Mouse (Mus musculus): ENCODE measurements around the gene Zfp580.
"Not testable (repeated sequence)": the region's sequence is repeated elsewhere in the genome, so short reads cannot be mapped to it uniquely, and the experiment has no call there.

The Zfp580 gene

DNA sequence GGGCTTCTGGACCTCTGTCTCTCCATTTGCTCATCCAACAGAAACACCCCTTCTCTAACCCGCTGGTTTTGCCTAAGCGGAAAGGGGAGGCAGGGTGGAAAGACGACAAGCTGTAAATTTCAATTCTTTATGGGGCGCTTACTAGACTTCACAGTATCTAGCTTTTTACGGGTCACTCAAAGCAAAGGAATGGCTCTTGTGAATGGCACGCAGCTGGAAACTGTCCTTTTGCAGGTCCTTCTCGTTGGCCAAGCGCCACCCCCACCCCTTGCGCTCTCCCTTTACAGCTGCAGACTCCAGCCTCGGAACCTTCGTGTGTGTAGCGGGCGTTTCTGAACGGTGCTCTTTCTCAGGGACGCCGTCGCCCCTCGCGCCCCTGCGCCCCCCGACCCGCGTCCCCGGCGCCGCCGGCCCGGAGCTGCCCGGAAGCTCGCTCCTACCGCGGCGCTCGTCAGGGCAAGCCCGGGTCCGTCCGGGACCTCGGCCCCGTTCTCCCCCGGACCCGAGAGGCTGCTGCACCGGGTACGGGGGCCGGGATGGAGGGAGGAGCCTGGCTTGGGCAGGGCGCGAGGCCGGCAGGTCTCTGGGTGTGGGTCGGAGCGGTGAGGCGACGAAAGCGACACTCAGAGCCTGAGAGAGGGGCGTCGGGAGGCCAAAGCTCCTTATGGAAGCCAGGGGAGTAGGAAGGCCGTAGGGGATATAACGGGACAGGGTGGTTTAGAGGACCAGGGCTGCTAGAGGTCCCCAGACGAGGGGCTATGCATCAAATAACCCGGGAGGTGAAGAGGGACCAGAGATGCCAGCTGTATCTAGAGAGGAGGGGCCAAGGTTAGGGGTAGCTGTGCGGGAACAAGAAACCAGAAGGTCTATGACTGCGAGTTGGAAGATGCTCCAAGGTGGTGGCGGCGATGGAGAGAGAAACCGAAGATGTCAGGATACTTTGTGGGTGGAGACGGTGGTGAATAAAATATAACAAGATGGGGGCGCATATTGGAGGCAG is at the start of gene Zfp580:
Gene Zfp580 (plus strand): TSS at position 346 of the 1,000 bp plus-strand sequence.
- peak; percentile 75 to 86 for DNase-seq

DNA sequence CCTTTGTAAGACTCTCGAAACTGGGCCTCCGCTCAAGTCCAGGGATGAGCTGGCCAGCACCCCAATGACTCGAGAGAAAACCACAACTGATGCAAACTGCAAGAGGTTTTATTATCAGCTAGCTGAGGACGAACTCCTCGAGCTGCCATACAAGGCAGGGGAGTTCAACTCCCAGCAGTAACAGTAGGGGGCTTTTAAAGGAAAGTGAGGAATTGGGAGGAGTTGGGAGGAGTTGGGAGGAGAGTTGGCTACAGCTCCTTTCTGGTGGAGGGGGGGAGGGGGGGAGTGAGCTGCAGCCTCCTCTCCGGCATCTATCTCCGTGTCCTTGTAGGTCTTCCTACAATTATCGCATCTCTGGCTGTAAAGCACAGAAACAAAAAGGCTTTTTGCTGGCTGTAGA is 48.5 kb upstream of the Zfp580 start:
- DNase-seq: not testable (repeated sequence)

DNA sequence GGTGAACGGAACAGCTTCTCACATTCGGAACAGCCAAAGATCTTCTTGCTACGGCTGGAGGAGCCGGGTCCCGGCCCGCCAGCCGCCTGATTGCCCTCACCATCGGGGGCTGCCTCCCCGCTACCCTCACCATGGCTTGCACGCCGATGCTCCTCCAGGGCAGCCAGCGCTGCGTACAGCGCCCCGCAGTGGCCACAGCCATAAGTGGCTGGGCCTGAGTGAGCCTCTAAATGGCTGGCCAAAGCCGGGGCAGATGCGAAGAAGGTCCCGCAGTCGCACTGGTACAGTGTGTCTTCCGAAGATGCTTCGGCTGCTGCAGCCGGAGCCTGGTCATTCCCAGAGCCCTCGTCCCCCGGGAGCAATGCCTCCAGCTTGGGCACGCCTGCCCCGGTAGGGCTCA is 43.1 kb upstream of the Zfp580 start:
- no peak for DNase-seq

- DNase-seq: no peak
These were observed 38.4 kb upstream of the Zfp580 start for GRCm38 (mm10) chr7:5012681-5013513.

GRCm38 (mm10) chr7:5014251-5015117 is 36.9 kb upstream of the Zfp580 start, which contains the start of the genes Zfp524 and Fiz1:
Zfp524 (plus strand) TSS chr7:5014415.
Fiz1 (minus strand) TSS chr7:5014697.
- DNase-seq: peak; percentile 97 to 98

GRCm38 (mm10) chr7:5015118-5016001 is 36.0 kb upstream of the Zfp580 start, which contains the start of gene Gm44973:
Gm44973 (plus strand) TSS chr7:5015496.
- DNase-seq: peak; percentile 96 to 98

GRCm38 (mm10) chr7:5016057-5016456 is 35.3 kb upstream of the Zfp580 start:
- DNase-seq: no peak

- DNase-seq: no peak
These were observed 34.4 kb upstream of the Zfp580 start for GRCm38 (mm10) chr7:5016920-5017319.

- DNase-seq: peak in 1 of 2 experiments; percentile 40
These were observed 34.0 kb upstream of the Zfp580 start for GRCm38 (mm10) chr7:5017352-5017751.

DNA sequence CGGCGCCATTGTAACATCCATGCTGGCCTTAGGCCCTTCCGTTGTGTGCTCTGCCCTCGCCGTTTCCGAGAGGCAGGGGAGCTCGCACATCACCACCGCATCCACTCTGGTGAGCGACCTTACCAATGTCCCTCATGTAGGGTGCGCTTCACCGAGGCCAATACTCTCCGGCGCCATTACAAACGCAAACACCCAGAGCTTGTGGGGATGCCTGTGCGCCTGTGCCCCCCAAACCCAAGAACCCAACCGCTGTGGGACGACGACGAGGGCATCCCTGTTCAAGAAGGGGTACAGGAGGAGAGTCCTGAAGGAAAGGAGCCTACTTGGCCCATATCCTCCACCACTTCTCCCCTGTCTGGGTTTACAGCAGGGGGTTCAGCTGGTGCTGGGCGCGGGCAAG is 33.4 kb upstream of the Zfp580 start:
- DNase-seq: no peak

DNA sequence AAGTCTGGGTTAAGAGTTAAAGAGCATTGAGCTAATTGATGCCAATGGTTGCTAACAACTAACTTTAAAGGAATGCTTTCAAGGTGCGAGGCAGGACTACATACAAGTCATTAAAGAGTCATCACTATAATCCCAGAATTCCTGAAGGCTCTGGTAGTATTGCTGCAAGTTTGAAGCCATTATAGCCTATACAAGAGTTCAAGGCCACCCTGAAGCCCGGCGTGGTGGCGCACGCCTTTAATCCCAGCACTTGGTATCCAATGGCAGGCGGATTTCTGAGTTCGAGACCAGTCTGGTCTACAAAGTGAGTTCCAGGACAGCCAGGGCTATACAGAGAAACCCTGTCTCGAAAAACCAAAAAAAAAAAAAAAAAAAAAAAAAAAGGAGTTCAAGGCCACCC is 31.8 kb upstream of the Zfp580 start:
- not testable (repeated sequence) for DNase-seq

- DNase-seq: peak; percentile 99 to 100
These were observed 31.2 kb upstream of the Zfp580 start, which contains the start of the genes Zfp865 and Ccdc106 for GRCm38 (mm10) chr7:5020000-5020681. Zfp865 (plus strand) TSS chr7:5020376. Ccdc106 (plus strand) TSS chr7:5020553.

GRCm38 (mm10) chr7:5020685-5021084 is 30.7 kb upstream of the Zfp580 start:
- DNase-seq: no peak

DNA sequence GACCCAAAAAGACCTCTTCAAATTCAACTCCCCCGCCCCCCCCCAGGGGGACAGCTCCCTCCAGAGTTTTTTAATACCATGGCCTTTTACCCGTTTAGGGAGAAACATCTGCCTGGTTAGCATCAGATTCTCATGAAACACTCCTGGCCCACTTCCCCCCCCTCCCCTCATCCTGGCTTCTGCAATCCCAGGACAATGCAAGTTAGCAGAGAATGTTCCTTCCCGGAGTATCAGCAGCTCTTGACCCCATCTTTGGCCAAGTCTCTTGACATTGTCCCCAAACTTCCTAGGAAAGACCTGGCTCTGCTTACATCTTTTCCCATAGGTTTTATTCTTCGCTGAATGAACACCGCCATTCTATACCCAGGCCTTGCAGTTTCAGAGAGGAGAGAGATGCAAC is 30.1 kb upstream of the Zfp580 start:
- DNase-seq: no peak

DNA sequence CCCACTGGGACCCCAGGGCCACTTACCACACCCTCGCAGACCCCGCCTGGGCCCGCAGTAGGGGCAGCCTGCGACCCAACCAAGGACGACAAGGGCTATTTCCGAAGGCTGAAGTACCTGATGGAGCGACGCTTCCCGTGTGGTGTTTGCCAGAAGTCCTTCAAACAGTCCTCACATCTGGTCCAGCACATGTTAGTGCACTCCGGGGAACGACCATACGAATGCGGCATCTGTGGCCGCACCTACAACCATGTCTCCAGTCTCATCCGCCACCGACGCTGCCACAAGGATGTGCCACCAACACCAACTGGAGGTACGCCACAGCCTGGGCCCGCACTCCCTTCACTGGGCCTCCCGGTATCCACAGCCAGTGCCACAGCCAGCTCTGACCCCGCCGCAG is 21.8 kb upstream of the Zfp580 start:
- no peak for DNase-seq

- no peak for DNase-seq
These were observed 21.4 kb upstream of the Zfp580 start for GRCm38 (mm10) chr7:5029946-5030345.

- no peak for DNase-seq
These were observed 20.6 kb upstream of the Zfp580 start for GRCm38 (mm10) chr7:5030554-5031275.

- DNase-seq: no peak
These were observed 19.8 kb upstream of the Zfp580 start for GRCm38 (mm10) chr7:5031496-5031895.

GRCm38 (mm10) chr7:5033818-5034217 is 17.5 kb upstream of the Zfp580 start, which contains the start of gene 4632433K11Rik:
4632433K11Rik (plus strand) TSS chr7:5034118.
- DNase-seq: no peak

- no peak for DNase-seq
These were observed 15.7 kb upstream of the Zfp580 start for GRCm38 (mm10) chr7:5035628-5036027.
